Mouse (Mus musculus) forebrain, embryonic 12.5 days (tissue): Measurements from ENCODE around the gene Olfr564. TPM values are rescaled to one million over a fixed set of nuclear protein-coding genes. Genes with fewer than 3 reads are reported as not detected.

Experiments
- ATAC-seq: fragments of 200-750 bp; cut with Nextera tagmentation; 2 replicates; pipeline ENCODE4 v1.8.0; 2017; ENCODE audit warnings: moderate TSS enrichment; ENCODE audit not compliant: low FRiP score
- H3K27ac ChIP-seq: fragments of 300-500 bp; sonication (generic); 2 replicates; pipeline ENCODE4 v1.5.1; 2016; ENCODE audit warnings: mild to moderate bottlenecking
- H3K27me3 ChIP-seq: fragments of 300-500 bp; sonication (generic); 2 replicates; pipeline ENCODE4 v1.6.1; 2016; ENCODE audit warnings: mild to moderate bottlenecking
- H3K36me3 ChIP-seq: fragments of 300-500 bp; sonication (generic); replicated peaks from 2 replicates; pipeline ENCODE4 v1.6.1; 2016; ENCODE audit warnings: mild to moderate bottlenecking
- H3K4me1 ChIP-seq: fragments of 300-500 bp; sonication (generic); 2 replicates; pipeline ENCODE4 v1.6.1; 2016
- H3K4me2 ChIP-seq: fragments of 300-500 bp; sonication (generic); 2 replicates; pipeline ENCODE4 v1.6.1; 2016; ENCODE audit warnings: mild to moderate bottlenecking, moderate library complexity
- H3K4me3 ChIP-seq: fragments of 300-500 bp; sonication (generic); replicated peaks from 2 replicates; pipeline ENCODE4 v1.5.1; 2016; ENCODE audit warnings: mild to moderate bottlenecking
- H3K9ac ChIP-seq: fragments of 300-500 bp; sonication (generic); 2 replicates; pipeline ENCODE4 v1.6.1; 2016; ENCODE audit warnings: mild to moderate bottlenecking
- H3K9me3 ChIP-seq: fragments of 300-500 bp; sonication (generic); 2 replicates; pipeline ENCODE4 v1.6.1; 2016
- WGBS: fragments of 180-500 bp; shearing (Covaris S2); methylation state at CpG from one replicate; pipeline ENCODE4 v1.1.7; 2016; 5-methylcytosine and 5-hydroxymethylcytosine counted together
- polyA plus RNA-seq: library from polyadenylated mRNA; unstranded; fragments of >200 nt; fragmentation: Nextera tagmentation; extraction: Ambion mirVana; gene quantifications from 2 replicates; pipeline ENCODE4 v1.2.1, GENCODE M21; 2016

The Olfr564 gene
- polyA plus RNA-seq = not detected in 2 replicates

- ATAC-seq = no peak
- H3K9me3 ChIP-seq = no peaks in the 10 kb centered on the region
- H3K27ac ChIP-seq = no peak within 1 kb of the TSS
- H3K9ac ChIP-seq = no peak within 1 kb of the TSS
- no peaks in the 10 kb centered on the region for H3K36me3 ChIP-seq
- H3K27me3 ChIP-seq = no peaks in the 10 kb centered on the region
- H3K4me1 ChIP-seq = no peaks in the 10 kb centered on the region
- no peak within 1 kb of the TSS for H3K4me3 ChIP-seq
- H3K4me2 ChIP-seq = no peak within 1 kb of the TSS
Measured at GRCm38 (mm10) chr7:102803180-102803579, at the start of gene Olfr564. Gene Olfr564, plus strand, starts transcription at chr7:102803480.

GRCm38 (mm10) chr7:102759266-102759665 lies 44.0 kb upstream of the Olfr564 start, which contains the start of the genes Olfr560 and Olfr78:
Gene Olfr560, minus strand, starts transcription at chr7:102759366.
Gene Olfr78, minus strand, starts transcription at chr7:102759471.
- ATAC-seq = no peak
- WGBS = 80% methylated on average over 4 of the region's 4 CpGs

GRCm38 (mm10) chr7:102770921-102771320 lies 32.4 kb upstream of the Olfr564 start, which contains the start of gene Olfr561:
Gene Olfr561, plus strand, starts transcription at chr7:102771221.
- H3K27me3 ChIP-seq = no peaks in the 10 kb centered on the region
- no peaks in the 10 kb centered on the region for H3K36me3 ChIP-seq
- no peak within 1 kb of the TSS for H3K4me3 ChIP-seq
- 92% methylated on average over 2 of the region's 2 CpGs for WGBS
- H3K4me1 ChIP-seq = no peaks in the 10 kb centered on the region
- H3K27ac ChIP-seq = no peak within 1 kb of the TSS
- ATAC-seq = no peak
- H3K9ac ChIP-seq = no peak within 1 kb of the TSS
- no peaks in the 10 kb centered on the region for H3K9me3 ChIP-seq
- H3K4me2 ChIP-seq = no peak within 1 kb of the TSS

More at GRCm38 (mm10) chr7:102759266-102759665, 44.0 kb upstream of the Olfr564 start, which contains the start of the genes Olfr560 and Olfr78:
- Histone ChIP-seq H3K4me3 (no peak within 1 kb of the TSS), H3K9ac (no peak within 1 kb of the TSS), H3K27me3 (no peaks in the 10 kb centered on the region), H3K36me3 (no peaks in the 10 kb centered on the region), H3K9me3 (no peaks in the 10 kb centered on the region), H3K4me2 (no peak within 1 kb of the TSS), H3K27ac (no peak within 1 kb of the TSS), H3K4me1 (no peaks in the 10 kb centered on the region)

Other genes with a start within 250 kb of the Olfr564 start
- gene Trim21, start 238.0 kb upstream of the Olfr564 start, polyA plus RNA-seq = 0.14 and 0.21 TPM in 2 replicates
- gene Olfr550, start 232.0 kb upstream of the Olfr564 start, polyA plus RNA-seq = 0.19 TPM in 1 of 2 replicates, not detected in the other
- not detected in 2 replicates for gene Olfr551, start 211.6 kb upstream of the Olfr564 start, polyA plus RNA-seq
- gene Olfr552, start 205.7 kb upstream of the Olfr564 start, polyA plus RNA-seq = not detected in 2 replicates
- gene Olfr553, start 185.3 kb upstream of the Olfr564 start, polyA plus RNA-seq = not detected in 2 replicates
- gene Olfr554, start 165.0 kb upstream of the Olfr564 start, polyA plus RNA-seq = not detected in 2 replicates
- gene Olfr555, start 144.7 kb upstream of the Olfr564 start, polyA plus RNA-seq = not detected in 2 replicates
- not detected in 2 replicates for gene Olfr556, start 138.6 kb upstream of the Olfr564 start, polyA plus RNA-seq
- 7.5 and 9.8 TPM in 2 replicates for gene Trim68, start 116.2 kb upstream of the Olfr564 start, polyA plus RNA-seq
- gene Olfr557, start 107.6 kb upstream of the Olfr564 start, polyA plus RNA-seq = not detected in 2 replicates
- gene Olfr558, start 101.3 kb upstream of the Olfr564 start, polyA plus RNA-seq = not detected in 2 replicates
- gene Olfr33, start 84.4 kb upstream of the Olfr564 start, polyA plus RNA-seq = not detected in 2 replicates
- gene Olfr559, start 76.0 kb upstream of the Olfr564 start, polyA plus RNA-seq = not detected in 2 replicates
- not detected in 2 replicates for gene Olfr560, start 44.1 kb upstream of the Olfr564 start, polyA plus RNA-seq
- 0.10 TPM in 1 of 2 replicates, not detected in the other for gene Olfr78, start 44.0 kb upstream of the Olfr564 start, polyA plus RNA-seq
- gene Olfr561, start 32.3 kb upstream of the Olfr564 start, polyA plus RNA-seq = not detected in 2 replicates
- gene Olfr566, start 55.3 kb downstream of the Olfr564 start, polyA plus RNA-seq = not detected in 2 replicates
- gene Olfr568, start 73.6 kb downstream of the Olfr564 start, polyA plus RNA-seq = not detected in 2 replicates
- not detected in 2 replicates for gene Olfr569, start 87.4 kb downstream of the Olfr564 start, polyA plus RNA-seq
- gene Olfr570, start 91.1 kb downstream of the Olfr564 start, polyA plus RNA-seq = not detected in 2 replicates
- 0.12 and 0.13 TPM in 2 replicates for gene Olfr571, start 114.1 kb downstream of the Olfr564 start, polyA plus RNA-seq
- gene Olfr572, start 120.9 kb downstream of the Olfr564 start, polyA plus RNA-seq = not detected in 2 replicates
- gene Olfr573-ps1, start 139.1 kb downstream of the Olfr564 start, polyA plus RNA-seq = not detected in 2 replicates
- gene Olfr574, start 145.0 kb downstream of the Olfr564 start, polyA plus RNA-seq = not detected in 2 replicates
- not detected in 2 replicates for gene Olfr575, start 155.3 kb downstream of the Olfr564 start, polyA plus RNA-seq
- not detected in 2 replicates for gene Olfr576, start 159.2 kb downstream of the Olfr564 start, polyA plus RNA-seq
- gene Olfr577, start 172.5 kb downstream of the Olfr564 start, polyA plus RNA-seq = not detected in 2 replicates
- gene Olfr578, start 185.8 kb downstream of the Olfr564 start, polyA plus RNA-seq = not detected in 2 replicates
- gene Olfr582, start 234.5 kb downstream of the Olfr564 start, polyA plus RNA-seq = not detected in 2 replicates
- not detected in 2 replicates for gene Olfr583, start 247.8 kb downstream of the Olfr564 start, polyA plus RNA-seq